Mouse (Mus musculus) limb, embryonic 13.5 days (tissue): ENCODE data around the gene Mamdc4. TPM values are rescaled to one million over a fixed set of nuclear protein-coding genes. Genes with fewer than 3 reads are reported as not detected.
A peak's percentile ranks its signal among the peaks of the same experiment; 100 is the strongest.
"Not testable (repeated sequence)": the region's sequence is repeated elsewhere in the genome, so short reads cannot be mapped to it uniquely, and the experiment has no call there.

Experiments used
- ATAC-seq: fragments of 200-750 bp; cut with Nextera tagmentation; 2 replicates; pipeline ENCODE4 v1.8.0; 2017; ENCODE audit warnings: low read depth, moderate number of reproducible peaks, moderate TSS enrichment; ENCODE audit not compliant: low FRiP score
- H3K27ac ChIP-seq: fragments of 300-500 bp; sonication (generic); 2 replicates; pipeline ENCODE4 v1.5.1; 2015; ENCODE audit warnings: inconsistent platforms, mild to moderate bottlenecking, moderate library complexity
- H3K27me3 ChIP-seq: fragments of 300-500 bp; sonication (generic); 2 replicates; pipeline ENCODE4 v1.6.1; 2015; ENCODE audit warnings: mild to moderate bottlenecking, inconsistent platforms
- H3K36me3 ChIP-seq: fragments of 300-500 bp; sonication (generic); 2 replicates; pipeline ENCODE4 v1.6.1; 2015; ENCODE audit warnings: inconsistent platforms, mild to moderate bottlenecking, moderate library complexity
- H3K4me1 ChIP-seq: fragments of 300-500 bp; sonication (generic); 2 replicates; pipeline ENCODE4 v1.6.1; 2015; ENCODE audit warnings: inconsistent platforms
- H3K4me2 ChIP-seq: fragments of 300-500 bp; sonication (generic); replicated peaks from 2 replicates; pipeline ENCODE4 v1.6.1; 2015; ENCODE audit warnings: inconsistent platforms, mild to moderate bottlenecking, moderate library complexity
- H3K4me3 ChIP-seq: fragments of 300-500 bp; sonication (generic); 2 replicates; pipeline ENCODE4 v1.5.1; 2015; ENCODE audit warnings: moderate library complexity, mild to moderate bottlenecking, inconsistent platforms
- H3K9ac ChIP-seq: fragments of 300-500 bp; sonication (generic); 2 replicates; pipeline ENCODE4 v1.6.1; 2015; ENCODE audit warnings: mild to moderate bottlenecking, inconsistent platforms
- H3K9me3 ChIP-seq: fragments of 300-500 bp; sonication (generic); 2 replicates; pipeline ENCODE4 v1.6.1; 2016; ENCODE audit warnings: inconsistent platforms
- WGBS: fragments of 180-500 bp; shearing (Covaris S2); methylation state at CpG from one replicate; pipeline ENCODE4 v1.1.7; 2015; 5-methylcytosine and 5-hydroxymethylcytosine counted together
- polyA plus RNA-seq: library from polyadenylated mRNA; unstranded; fragments of >200 nt; fragmentation: Nextera tagmentation; extraction: Ambion mirVana; gene quantifications from 2 replicates; pipeline ENCODE4 v1.2.1, GENCODE M21; 2015

The Mamdc4 gene
- polyA plus RNA-seq, 1 experiment from 2014 or later = 5.8 TPM

DNA sequence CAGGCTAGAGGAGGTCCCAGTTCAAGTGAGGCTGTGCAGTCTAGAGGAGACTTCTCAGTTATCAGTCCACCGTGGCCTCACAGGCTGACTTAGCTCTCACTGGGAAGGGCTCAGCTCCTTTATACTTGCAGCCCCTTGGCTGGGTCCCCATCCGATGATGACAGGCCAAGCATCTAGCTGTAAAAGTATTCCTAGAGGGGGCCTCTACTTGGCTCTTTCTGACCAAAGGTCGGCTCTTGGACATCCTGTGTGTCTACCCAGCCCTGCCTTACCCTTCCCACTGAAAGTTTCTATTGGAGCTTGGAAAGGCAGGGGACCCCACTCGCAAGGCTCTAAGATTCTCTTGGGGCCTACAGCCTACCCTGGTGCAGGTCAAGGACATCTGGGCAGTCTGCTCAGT is 3.4 kb downstream of the Mamdc4 start:
- WGBS = 89% methylated on average over 4 of the region's 4 CpGs
- Histone ChIP-seq H3K4me3 (no peak overlapping the region), H3K36me3 (peaks cover 71% of the 10 kb centered on the region), H3K9ac (no peak overlapping the region; the same call in 1 of the 2 replicates), H3K9me3 (no peaks in the 10 kb centered on the region), H3K4me2 (no peak overlapping the region), H3K4me1 (peaks cover 25% of the 10 kb centered on the region), H3K27me3 (peaks cover 4% of the 10 kb centered on the region), H3K27ac (no peak overlapping the region)
- ATAC-seq = no peak

DNA sequence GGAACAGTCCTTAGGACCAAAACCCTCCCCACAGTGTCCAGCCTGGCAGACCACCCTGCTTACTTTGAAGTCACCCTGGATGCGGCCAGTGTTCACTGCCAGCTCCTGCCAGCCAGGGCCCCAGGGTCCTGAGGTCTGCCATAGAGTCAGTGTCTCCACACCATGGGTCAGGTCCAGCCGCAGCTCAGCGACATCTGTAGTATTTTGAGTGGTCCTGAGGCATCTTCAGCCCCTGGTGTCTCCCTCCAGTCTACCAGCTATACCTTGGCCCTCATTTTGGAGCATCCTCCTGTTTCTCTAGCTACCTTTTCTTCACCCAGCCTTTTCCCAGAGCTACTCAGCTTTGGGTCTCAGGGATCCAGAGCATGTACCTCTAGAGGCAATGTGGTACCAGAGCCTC is 5.3 kb downstream of the Mamdc4 start:
- Histone ChIP-seq H3K27ac (no peak overlapping the region), H3K4me1 (peaks cover 16% of the 10 kb centered on the region), H3K4me3 (no peak overlapping the region), H3K9ac (no peak overlapping the region), H3K36me3 (peaks cover 90% of the 10 kb centered on the region), H3K9me3 (no peaks in the 10 kb centered on the region), H3K27me3 (no peaks in the 10 kb centered on the region), H3K4me2 (no peak overlapping the region)
- 94% methylated on average over 3 of the region's 3 CpGs for WGBS
- no peak for ATAC-seq

DNA sequence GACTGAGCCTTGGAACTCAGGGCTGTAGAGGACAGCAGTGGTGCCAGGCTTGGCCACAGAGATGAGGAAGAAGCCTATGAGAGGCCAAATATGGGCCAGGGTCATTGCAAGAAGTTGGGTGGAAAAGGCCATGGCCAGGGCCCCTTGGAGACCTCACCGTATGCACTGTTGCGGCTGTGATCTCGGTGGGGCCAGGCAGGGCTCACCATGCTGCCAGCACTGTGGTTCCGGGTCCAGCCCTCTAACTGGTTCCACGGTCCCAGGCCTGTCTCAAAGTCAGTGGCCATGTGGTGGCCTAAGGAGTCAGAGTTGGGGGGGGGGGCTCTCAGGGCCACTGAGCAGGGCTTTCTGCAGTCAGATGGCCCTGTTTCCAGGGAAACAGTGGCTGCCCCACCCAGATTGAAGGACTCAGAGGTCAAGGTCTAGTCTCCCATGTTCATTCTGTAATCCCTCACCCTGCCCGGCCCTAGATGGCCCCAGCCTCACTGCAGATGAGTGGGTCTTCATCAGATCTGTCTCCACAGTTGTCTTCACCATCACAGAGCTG is 6.1 kb downstream of the Mamdc4 start:
- no peak overlapping the region for H3K4me3 ChIP-seq
- WGBS = 93% methylated on average over 6 of the region's 6 CpGs
- ATAC-seq = no peak
- H3K27me3 ChIP-seq = no peaks in the 10 kb centered on the region
- no peak overlapping the region for H3K27ac ChIP-seq
- H3K4me2 ChIP-seq = no peak overlapping the region
- H3K9ac ChIP-seq = no peak overlapping the region
- peaks cover 9% of the 10 kb centered on the region for H3K4me1 ChIP-seq
- no peaks in the 10 kb centered on the region for H3K9me3 ChIP-seq
- H3K36me3 ChIP-seq = peaks cover 97% of the 10 kb centered on the region

DNA sequence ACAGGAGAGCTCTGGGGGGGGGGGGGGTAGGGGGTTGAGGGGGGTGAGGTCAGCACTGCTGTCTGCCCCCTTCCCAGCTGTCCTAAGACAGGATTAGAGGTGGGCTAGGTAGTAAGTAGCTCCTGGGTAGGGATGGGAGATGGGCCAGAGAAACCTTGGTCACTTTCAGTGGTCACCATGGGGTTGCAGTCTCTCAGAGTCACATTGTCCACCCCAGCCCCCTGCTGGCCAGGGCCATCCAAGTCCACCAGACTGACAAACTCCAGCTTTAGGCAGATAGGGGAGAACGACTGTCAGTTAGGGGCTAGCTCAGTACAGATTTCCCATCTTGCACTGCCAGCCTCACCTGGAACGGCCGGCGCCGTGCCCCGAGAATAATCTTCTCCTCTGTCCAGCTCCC is 8.1 kb downstream of the Mamdc4 start:
- Histone ChIP-seq H3K4me3 (no peak overlapping the region), H3K9me3 (no peaks in the 10 kb centered on the region), H3K4me1 (no peaks in the 10 kb centered on the region), H3K9ac (no peak overlapping the region), H3K27ac (no peak overlapping the region), H3K27me3 (no peaks in the 10 kb centered on the region), H3K4me2 (no peak overlapping the region), H3K36me3 (peaks cover 100% of the 10 kb centered on the region)
- WGBS = 89% methylated on average over 6 of the region's 6 CpGs
- ATAC-seq = no peak

DNA sequence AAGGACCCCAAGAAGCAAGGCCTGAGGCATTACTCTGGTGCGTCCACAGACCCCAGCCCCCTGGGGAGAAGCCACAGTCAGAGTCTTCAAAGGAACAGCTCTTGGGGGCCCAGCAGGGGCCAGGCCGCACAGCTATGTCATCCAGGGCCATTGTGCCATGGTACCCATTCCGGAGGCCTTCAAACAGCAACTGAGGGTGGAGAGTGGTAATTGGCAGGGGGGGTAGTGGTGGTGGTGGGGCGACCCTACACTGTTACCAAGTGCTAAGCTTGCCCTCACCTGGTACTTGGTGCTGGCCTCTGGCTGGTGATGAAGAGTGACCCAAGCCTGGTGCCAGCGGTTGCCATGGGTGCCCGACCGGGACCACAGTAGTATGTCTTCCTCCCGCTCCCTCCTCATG is 8.9 kb downstream of the Mamdc4 start:
- ATAC-seq = no peak
- no peak overlapping the region for H3K9ac ChIP-seq
- H3K4me2 ChIP-seq = no peak overlapping the region

DNA sequence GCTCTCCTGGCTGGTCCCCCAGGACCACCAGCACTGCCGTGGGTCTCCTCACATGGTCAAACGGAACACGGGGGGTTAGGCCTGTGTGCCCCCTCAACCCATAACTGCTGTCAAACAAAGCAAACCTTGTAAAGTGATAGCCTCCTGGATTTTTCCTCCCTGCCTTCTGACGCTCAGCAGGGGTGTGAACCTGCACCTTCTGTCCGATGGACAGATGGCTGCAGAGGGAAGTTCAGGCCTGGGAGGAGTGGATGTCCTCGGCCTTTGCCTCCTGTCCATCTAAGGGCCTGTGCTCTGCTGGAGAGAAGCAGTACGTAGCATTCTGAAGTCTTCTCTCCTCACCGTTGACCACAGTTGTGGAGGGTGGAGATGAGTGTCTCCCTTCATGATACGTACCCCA is 12.7 kb downstream of the Mamdc4 start:
- no peak overlapping the region for H3K27ac ChIP-seq
- peaks cover 72% of the 10 kb centered on the region for H3K36me3 ChIP-seq
- no peak for ATAC-seq
- H3K4me2 ChIP-seq = no peak overlapping the region
- no peak overlapping the region; the same call in 1 of the 2 replicates for H3K9ac ChIP-seq
- H3K4me3 ChIP-seq = no peak overlapping the region
- H3K4me1 ChIP-seq = peaks cover 18% of the 10 kb centered on the region
- no peaks in the 10 kb centered on the region for H3K27me3 ChIP-seq
- H3K9me3 ChIP-seq = no peaks in the 10 kb centered on the region
- WGBS = 82% methylated on average over 9 of the region's 9 CpGs

More for the DNA sequence above, 8.9 kb downstream of the Mamdc4 start:
- Histone ChIP-seq H3K27me3 (no peaks in the 10 kb centered on the region), H3K27ac (no peak overlapping the region), H3K9me3 (no peaks in the 10 kb centered on the region), H3K36me3 (peaks cover 100% of the 10 kb centered on the region), H3K4me3 (no peak overlapping the region), H3K4me1 (no peaks in the 10 kb centered on the region)
- WGBS = 86% methylated on average over 8 of the region's 8 CpGs

DNA sequence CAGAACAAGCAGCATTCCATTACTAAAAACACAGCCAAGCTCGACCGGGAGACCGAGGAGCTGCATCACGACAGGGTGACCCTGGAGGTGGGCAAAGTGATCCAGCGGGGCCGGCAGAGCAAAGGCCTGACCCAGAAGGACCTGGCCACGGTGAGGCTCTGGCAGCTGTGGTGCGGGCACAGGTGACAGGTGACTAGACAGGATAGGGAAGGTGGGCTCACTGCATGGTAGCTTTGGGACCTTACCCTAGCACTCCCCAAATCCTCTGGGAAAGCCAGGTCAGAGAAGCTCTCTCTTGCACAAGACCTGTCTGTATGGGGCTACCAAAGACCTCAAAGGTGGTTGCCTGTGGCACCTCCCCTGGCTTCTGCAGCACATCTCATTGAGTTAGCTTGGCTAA is 14.1 kb downstream of the Mamdc4 start:
- no peak overlapping the region for H3K4me3 ChIP-seq
- H3K9ac ChIP-seq = no peak overlapping the region
- ATAC-seq = no peak
- no peaks in the 10 kb centered on the region for H3K9me3 ChIP-seq
- H3K36me3 ChIP-seq = peaks cover 58% of the 10 kb centered on the region
- H3K27me3 ChIP-seq = no peaks in the 10 kb centered on the region
- no peak overlapping the region for H3K27ac ChIP-seq
- H3K4me1 ChIP-seq = peaks cover 22% of the 10 kb centered on the region
- 85% methylated on average over 8 of the region's 8 CpGs for WGBS
- H3K4me2 ChIP-seq = no peak overlapping the region

DNA sequence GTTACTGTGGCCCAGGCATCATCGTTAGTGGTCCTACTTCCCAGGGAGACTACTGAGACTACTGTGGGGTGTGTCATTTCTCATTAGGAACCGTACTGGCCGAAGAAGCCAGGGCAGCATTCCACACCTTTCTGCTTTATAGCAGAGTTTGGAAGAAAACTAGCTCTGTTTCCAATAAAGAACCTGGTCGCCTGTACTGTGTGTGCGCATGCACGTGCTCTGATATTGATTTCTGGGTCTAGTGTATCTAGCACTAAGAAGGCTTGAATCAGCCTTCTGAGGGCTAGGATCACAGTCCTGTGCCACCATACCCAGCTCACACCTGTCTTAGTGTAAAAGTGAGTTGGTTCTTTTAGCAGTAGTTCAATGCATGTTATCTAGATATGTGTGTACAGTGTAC is 15.9 kb downstream of the Mamdc4 start:
- Histone ChIP-seq H3K4me2 (peak overlapping the region; percentile 93), H3K4me3 (peak overlapping the region; percentile 97), H3K9ac (peak overlapping the region; percentile 96), H3K27me3 (no peaks in the 10 kb centered on the region), H3K27ac (no peak overlapping the region; the same call in 1 of the 2 replicates), H3K9me3 (no peaks in the 10 kb centered on the region), H3K36me3 (peaks cover 40% of the 10 kb centered on the region), H3K4me1 (peaks cover 22% of the 10 kb centered on the region)
- ATAC-seq = no peak
- WGBS = 36% methylated on average over 6 of the region's 6 CpGs

DNA sequence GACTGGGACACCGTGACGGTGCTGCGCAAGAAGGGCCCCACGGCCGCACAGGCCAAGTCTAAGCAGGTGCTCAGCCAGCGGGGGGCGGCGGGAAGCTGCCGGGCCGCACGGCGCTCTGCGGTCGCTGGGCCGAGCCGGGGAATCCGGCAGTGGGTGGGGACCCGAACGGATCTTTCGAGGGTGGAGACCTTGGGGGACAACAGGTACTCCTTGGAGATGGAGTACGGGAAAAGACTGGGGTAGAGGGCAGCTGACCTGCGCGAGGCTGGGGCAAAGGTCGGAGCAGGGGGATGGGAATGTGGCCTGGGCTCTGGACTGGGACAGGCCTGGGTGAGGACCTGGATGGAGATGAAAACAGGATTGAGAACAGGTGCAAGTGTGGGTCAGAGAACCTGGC is 16.7 kb downstream of the Mamdc4 start:
- Histone ChIP-seq H3K4me1 (peaks cover 22% of the 10 kb centered on the region), H3K9ac (peak overlapping the region; percentile 96), H3K36me3 (peaks cover 32% of the 10 kb centered on the region), H3K9me3 (no peaks in the 10 kb centered on the region), H3K4me3 (peak overlapping the region; percentile 97), H3K27me3 (no peaks in the 10 kb centered on the region), H3K4me2 (peak overlapping the region; percentile 93), H3K27ac (peak overlapping the region; percentile 69)
- peak; percentile 25; the same call in 1 of the 2 replicates for ATAC-seq
- under 1% methylated on average over 24 of the region's 24 CpGs for WGBS

DNA sequence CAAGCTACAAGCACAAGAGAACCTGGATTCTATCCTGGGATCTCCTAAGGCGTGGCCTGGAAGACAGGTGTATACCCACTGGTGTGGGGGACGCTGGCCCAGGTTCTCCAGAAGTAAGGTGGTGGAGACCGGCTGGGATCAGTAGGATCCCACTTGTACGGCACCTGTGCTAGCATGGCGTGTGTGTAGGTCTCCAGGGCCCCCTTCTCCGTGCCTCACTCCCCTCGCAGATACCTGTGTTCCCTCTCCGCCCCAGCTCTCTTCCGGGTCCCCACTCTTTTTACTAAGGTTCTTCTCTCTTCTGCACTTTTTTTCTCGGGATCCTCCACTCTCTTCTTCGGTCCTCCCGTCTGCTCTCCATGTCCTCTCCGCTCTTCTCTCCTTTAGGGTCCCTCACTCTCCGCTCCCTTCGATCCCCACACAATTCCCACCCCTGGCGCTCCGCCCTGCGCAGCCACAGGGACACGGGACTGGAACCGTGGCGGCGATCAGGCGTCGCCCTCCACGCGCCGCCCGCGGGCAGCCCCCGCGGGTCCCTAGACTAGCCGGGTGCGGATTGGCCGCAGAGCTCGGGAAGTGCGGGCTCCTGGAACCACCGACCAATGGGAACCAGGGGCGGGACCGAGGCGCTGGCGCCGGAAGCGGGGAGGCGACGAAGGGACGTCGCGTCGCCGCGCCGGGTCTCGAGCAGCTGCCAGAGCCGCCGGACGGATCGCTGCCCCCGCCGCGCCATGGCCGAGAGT is 17.3 kb downstream of the Mamdc4 start, which contains the start of gene Edf1:
TSS of gene Edf1 (plus strand) at position 627 of the 743 bp plus-strand sequence.
- Histone ChIP-seq H3K9ac (peak within 1 kb of the TSS; percentile 96), H3K27ac (peak within 1 kb of the TSS; percentile 69), H3K4me2 (peak within 1 kb of the TSS; percentile 93), H3K36me3 (peaks cover 26% of the 10 kb centered on the region), H3K4me3 (peak within 1 kb of the TSS; percentile 97), H3K4me1 (peaks cover 22% of the 10 kb centered on the region), H3K27me3 (no peaks in the 10 kb centered on the region), H3K9me3 (no peaks in the 10 kb centered on the region)
- peak; percentile 97 for ATAC-seq
- WGBS = under 1% methylated on average over 61 of the region's 61 CpGs

DNA sequence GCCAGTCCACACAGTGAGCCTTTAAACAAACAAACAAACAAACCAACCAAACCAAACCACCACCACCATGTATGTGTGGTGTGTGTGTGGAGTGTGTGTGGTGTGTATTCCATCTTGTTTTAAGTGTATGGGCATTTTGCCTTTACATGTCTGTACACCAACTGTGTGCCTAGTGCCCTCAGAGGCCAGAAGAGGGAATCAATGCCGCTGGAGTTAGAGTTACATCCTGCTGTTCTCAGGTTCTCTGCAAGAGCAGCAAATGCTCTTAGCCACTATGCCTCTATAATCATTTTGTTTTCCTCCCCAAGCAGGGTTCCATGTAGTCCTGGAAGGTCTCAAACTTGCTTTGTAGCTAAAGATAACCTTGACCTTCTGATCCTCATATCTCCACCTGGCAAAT is 18.3 kb downstream of the Mamdc4 start:
- Histone ChIP-seq H3K4me1 (peaks cover 22% of the 10 kb centered on the region), H3K4me2 (no peak overlapping the region), H3K27me3 (no peaks in the 10 kb centered on the region), H3K9ac (no peak overlapping the region), H3K9me3 (no peaks in the 10 kb centered on the region), H3K36me3 (peaks cover 15% of the 10 kb centered on the region), H3K4me3 (no peak overlapping the region), H3K27ac (no peak overlapping the region)
- ATAC-seq = no peak
- WGBS = 42% methylated on average over 1 of the region's 1 CpGs

DNA sequence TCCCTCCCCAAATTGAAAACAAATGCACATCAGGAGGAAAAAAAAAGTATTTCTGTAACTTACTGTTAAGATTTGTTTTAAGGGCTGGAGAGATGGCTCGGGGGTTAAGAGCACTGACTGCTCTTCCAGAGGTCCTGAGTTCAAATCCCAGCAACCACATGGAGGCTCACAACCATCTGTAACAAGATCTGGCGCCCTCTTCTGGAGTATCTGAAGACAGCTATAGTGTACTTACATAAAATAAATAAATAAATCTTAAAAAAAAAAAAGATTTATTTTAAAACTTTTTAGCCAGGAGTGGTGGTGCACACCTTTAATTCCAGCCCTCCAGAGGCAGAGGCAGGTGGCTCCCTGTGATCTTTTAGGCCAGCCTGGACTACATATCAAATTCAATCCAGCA is 19.2 kb downstream of the Mamdc4 start:
- not testable (repeated sequence) for ATAC-seq, H3K4me3 ChIP-seq, H3K27ac ChIP-seq, H3K9me3 ChIP-seq, H3K36me3 ChIP-seq, H3K27me3 ChIP-seq, H3K4me2 ChIP-seq, H3K9ac ChIP-seq
- peaks cover 22% of the 10 kb centered on the region for H3K4me1 ChIP-seq
- WGBS = 42% methylated on average over 2 of the region's 2 CpGs
